Mouse (Mus musculus): ENCODE measurements around the gene Alkbh4.
A peak's percentile ranks its signal among the peaks of the same experiment; 100 is the strongest.
"Not testable (repeated sequence)": the region's sequence is repeated elsewhere in the genome, so short reads cannot be mapped to it uniquely, and the experiment has no call there.

The Alkbh4 gene

DNA sequence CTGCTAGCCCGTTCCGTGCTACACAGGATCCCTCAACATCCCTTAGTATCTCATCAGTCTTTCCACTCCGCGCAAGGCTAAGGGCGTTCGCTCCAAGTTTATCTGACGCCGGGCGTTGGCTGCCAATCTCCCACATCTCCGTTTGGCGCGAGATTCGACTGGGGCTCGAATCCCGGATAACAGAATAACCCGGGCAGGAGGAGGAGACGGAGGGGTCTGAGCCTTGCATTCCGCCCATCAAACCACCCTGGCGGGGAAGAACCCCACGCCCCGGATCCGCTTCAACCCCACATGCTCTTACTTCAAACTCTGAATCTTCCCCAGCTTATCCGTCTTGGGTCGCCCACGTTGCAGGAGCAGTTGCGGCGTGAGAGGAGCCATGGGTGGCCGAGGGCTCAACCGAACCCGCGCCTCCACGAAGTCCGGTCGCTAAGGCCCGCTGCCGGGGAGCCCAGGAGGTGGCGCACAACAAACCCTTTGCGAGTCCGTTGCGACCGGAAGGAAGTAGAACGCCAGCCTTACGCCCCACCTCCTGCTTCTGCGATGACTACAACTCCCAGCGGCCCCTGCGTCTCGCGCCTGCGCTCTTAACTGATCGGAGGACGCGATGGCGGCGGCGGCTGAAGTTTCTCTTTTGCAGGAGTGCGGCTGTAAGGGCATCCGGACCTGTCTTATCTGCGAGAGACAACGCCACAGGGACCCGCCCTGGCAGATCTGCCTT is at the start of gene Alkbh4, which contains the start of gene Lrwd1:
TSS of gene Alkbh4 (plus strand) at position 576 of the 721 bp plus-strand sequence.
TSS of gene Lrwd1 (minus strand) at position 504 of the 721 bp plus-strand sequence.
- DNase-seq (ENCODE audit: extremely low read depth, insufficient read length, low spot score) = peak; percentile 96

DNA sequence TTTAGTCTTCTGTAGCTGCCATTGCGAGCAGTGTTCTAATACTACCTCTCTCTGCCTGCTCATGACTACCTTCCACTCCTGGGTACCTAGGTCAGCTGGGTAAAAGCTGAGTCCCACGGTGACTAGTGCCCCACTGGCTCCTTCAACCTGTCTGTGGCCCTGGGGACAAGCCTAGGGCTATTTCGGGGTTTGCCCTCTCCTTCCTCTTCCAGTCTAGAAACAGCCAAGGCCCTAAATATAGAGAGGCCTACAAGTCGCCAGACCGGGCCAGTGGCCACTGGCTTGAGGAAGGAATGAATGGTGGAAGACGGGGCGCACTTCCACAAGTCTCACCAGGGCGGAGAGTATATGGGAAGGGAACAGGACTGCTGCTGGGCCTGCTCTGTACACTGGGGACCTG is 49.7 kb upstream of the Alkbh4 start:
- DNase-seq (ENCODE audit: extremely low read depth, insufficient read length, low spot score) = no peak

DNA sequence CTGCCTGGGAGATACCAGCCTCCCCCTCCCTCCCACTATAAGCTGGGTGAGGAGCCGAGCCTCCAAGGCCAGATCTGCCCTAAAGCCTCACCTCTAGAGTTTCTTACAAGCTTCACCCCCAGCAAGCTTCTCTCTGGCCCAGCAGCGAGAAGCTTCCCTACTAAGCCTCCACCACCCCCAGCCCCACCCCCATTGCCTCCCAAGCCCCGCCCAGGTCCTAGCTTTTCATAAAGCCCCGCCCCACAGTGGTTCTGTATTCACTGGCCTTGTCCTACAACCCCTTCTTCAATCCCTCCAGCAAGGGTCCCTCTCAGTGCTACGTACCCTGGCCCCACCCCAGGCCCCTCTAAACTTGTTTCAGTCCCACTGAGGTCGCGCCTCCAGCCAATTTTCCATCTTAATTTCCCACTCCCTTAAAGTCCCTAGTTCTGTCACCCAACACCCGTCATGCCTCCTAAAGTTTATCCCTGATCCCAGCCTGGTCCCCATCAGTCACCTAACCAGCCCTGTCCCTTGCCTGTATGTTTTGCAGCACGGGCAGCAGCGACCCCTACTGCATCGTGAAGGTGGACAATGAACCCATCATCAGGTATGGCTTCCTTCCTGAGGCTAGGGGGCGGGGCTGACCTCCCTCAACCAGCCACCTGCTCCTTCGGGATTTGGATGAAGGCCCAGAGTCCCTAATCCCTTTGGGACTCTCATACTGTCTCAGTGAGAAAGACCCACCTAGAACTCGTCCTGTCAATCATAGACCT is 46.9 kb upstream of the Alkbh4 start:
- no peak for DNase-seq (ENCODE audit: extremely low read depth, insufficient read length, low spot score)

DNA sequence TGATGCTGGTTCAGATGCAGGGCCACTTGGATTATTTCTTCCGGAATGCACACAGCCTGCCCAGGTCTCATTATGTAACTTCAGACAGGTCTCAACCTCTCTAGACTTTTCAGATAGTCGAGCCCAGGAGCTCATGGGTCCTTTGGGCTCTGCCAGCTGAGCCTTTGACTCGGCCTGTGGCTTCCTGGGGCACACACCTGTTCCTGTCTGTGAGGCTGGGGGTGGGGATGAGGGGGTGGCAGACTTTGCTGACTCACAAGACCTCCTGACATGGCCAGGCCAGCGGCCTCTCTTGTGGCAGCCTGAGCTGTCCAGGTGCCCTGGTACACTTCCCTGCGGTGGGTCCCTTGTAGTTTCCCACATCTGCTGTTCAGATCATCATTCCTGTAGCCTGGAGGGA is 44.0 kb upstream of the Alkbh4 start:
- DNase-seq (ENCODE audit: extremely low read depth, insufficient read length, low spot score) = no peak

DNA sequence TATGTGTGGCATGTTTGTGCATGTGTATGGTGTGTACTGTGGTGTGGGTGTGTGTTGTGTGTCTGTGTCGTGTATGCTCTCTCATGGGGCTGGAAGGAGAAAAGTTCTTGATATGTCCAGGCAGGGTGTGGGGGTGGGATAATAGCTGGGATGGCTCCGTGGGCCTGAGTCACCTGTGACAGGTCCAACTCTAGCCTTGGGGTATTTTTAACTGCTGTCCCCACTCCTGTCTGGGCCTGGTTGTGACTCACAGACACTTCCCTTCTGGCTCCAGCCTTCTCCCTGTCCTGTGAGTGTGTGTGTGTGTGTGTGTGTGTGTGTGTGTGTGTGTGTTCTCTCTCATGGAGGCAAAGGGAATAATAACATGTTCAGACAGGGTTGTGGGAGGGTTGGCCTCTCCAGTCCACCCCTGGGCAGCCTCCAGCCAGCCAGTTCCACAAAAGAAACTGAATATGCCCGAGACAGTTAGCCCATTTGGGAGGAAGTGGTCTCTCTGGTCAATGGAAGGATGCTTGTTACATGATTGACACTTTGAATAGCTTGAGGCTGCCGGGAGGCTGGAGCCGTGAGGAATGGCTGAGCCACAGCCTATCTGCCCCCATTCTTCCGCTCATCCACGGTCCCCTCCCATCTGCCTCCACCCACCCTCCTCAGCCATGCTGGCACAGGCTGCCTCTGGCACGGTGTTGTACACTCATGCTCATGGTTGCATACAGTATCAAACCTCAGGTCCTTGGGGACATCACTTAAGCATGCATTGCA is 41.5 kb upstream of the Alkbh4 start:
- peak; percentile 92 for DNase-seq (ENCODE audit: extremely low read depth, insufficient read length, low spot score)

DNA sequence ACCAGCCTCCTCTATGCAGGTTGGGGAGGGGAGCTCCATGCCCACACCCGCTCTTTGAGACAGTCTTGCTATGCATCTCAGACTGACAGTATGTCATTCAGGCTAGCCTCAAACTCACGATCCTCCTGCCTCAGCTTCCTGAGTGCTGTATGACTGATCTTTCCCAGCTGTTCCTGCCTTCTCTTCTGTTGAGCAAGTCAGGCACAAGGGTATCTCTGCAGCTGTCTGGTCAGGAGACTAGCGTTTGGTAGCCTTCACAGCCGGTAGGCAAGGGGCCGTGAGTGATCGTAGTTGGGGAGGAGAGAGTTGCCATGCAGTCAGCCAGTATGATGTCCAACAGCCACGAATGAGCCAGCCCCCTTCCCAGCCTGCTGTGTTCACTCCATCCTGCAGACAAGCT is 40.9 kb upstream of the Alkbh4 start:
- DNase-seq (ENCODE audit: extremely low read depth, insufficient read length, low spot score) = no peak

DNA sequence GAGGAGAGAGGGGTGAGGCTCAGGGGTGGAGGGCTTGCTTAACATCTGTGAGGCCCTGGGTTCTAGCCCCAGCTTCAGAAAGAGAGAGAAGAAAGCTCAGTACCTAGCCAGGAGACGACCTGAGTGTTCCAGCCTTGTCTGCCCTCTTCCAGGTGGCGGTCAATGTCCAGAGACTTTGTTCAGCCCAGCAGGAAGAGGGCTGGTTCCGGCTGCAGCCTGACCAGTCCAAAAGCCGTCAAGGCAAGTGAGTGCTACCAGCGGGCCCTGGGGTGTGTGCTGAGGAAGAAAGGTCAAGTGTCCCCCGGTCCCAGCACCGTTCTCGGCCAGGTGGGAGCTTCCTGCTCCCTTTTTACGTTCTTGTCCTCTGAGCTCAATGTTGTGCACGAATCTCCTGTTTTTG is 37.4 kb upstream of the Alkbh4 start:
- no peak for DNase-seq (ENCODE audit: extremely low read depth, insufficient read length, low spot score)

DNA sequence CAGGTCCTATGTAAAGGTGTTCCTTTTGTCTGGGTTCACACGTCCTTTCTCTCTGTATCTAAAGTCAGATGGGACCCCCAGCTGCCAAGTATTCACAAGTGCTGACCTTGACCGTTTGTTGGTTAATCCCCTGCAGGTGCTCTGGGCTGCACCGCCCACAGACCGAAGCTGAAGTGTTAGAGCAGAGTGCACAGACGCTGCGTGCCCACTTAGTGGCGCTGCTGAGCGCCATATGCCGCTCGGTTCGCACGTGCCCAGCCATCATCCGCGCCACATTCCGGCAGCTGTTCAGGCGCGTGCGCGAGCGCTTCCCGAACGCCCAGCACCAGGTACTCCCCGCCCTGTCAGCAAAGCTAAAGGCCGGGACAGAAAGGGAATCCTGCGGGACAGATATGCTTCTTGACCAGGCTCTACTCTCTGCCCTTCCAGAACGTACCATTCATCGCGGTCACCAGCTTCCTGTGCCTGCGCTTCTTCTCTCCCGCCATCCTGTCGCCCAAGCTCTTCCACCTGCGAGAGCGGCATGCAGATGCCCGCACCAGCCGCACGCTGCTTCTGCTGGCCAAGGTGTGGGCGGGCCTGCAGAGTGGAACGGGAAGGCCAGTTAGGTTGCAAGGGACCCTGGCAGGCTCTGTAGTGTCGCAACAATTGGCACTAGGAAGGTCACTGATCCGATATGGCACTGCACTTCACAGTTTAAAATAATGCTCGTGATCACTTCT is 33.7 kb upstream of the Alkbh4 start:
- no peak for DNase-seq (ENCODE audit: extremely low read depth, insufficient read length, low spot score)

DNA sequence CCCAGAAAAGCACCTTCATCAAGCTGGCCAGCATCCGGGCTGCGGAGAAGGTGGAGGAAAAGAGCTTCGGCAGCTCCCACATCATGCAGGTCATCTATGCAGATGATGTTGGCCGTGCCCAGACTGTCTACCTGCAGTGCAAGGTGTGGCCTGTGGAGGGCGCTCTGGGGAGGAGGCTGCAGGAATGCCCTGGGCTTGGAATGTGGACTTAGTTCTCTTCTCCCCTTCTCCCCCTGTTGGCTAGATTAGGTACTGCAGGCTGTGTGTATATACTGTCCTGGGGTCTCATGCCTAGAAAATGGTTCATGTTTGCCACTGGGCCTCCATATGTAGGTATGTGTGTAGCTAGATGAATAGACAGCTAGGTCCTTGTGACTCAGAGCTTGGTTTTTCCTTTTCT is 31.4 kb upstream of the Alkbh4 start:
- DNase-seq (ENCODE audit: extremely low read depth, insufficient read length, low spot score) = peak; percentile 44

DNA sequence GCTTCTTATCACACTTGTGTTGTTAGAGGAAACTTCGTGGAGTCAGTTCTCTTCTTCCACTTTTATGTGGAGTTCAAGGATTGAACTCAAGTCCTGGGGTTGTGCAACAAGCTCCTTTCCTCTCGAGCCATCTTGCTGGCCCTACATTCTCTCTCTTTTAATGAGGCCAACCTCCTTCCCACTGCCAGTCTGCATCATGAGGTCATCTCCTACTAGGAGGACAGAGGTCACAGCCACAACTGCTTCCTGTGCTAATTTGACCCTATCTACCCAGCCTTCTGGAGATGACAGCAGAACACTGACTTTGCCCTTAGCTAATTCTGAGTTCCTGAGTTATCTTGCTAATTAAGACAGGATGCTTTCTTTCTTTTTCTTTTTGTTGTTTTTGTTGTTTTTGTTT is 27.5 kb upstream of the Alkbh4 start:
- no peak for DNase-seq (ENCODE audit: extremely low read depth, insufficient read length, low spot score)

DNA sequence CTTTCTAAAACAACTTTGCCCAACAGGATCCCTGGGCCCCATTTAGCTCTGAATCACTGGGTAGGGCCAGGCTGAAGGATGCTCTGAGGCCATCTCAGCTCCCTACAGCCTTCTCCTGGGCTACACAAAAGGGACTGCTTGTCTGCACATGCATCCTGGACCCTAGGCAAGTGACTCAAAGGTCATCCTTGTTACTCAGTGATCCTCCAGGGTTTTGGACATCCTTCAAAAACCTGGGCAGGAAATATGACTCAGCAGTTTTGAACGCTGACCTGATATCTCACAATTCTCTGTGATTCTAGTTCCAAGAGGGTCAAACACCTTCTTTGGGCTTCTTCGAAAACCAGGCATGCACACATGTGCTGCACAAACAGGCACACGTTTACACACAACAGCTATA is 26.9 kb upstream of the Alkbh4 start:
- DNase-seq (ENCODE audit: extremely low read depth, insufficient read length, low spot score) = peak; percentile 48

DNA sequence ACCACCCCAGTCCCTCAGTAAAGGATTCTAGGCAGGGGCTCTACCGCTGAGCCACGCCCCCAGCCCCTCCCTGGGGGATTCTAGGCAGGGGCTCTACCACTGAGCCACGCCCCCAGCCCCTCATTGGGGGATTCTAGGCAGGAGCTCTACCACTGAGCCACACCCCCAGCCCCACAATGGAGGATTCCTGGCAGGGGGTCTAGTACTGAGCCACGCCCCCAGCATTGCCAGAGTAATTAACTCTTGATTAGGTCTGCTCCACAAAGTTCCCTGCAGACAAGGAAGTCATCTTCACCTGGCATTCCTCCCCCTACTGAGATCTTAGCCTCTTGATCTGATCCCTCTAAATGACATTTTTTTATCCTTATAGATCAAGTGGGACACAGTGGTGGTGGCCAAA is 22.4 kb upstream of the Alkbh4 start:
- DNase-seq (ENCODE audit: extremely low read depth, insufficient read length, low spot score) = not testable (repeated sequence)

DNA sequence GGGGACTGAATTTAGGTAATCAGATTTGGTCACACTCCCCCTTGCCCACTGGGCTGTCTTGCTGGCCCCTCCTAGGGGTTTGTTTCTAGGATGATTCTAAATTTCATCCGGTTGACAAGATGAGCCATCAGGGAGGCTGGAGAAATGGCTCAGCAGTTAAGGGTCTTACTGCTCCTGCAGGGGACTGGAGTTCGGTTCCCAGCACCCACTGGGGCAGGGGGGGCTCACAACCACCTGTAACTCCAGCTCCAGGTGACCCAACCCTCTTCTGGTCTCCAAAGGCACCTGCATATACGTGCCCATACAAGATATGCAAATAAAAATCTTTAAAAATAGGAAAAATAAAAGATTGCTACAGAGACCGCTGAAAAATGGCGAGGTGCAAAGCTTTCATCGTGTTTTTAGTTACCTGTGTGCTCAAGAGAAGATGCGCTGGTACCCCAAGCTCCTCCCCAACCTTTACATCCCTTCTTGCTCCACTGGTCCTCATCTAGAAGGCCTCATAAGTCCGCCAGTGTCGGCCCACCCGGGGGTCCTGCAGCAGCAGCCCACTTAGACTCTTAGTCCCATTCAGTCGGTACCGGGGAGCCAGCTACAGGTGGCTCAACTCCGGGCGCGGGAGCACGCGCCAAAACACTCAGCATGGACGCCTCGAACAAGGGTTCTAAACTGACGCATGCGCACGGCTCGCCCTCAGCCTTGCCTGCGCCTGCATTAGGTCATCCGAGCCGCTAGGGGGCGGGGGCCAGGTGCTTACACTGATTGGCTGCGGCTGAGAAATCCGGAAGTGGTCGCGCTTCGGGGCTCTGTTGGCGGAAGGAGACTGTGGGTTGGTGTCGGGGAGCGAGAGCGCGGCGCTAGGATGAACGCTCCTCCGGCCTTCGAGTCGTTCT is 19.8 kb upstream of the Alkbh4 start, which contains the start of gene Polr2j:
TSS of gene Polr2j (plus strand) at position 741 of the 893 bp plus-strand sequence.
- peak; percentile 95 for DNase-seq (ENCODE audit: extremely low read depth, insufficient read length, low spot score)

DNA sequence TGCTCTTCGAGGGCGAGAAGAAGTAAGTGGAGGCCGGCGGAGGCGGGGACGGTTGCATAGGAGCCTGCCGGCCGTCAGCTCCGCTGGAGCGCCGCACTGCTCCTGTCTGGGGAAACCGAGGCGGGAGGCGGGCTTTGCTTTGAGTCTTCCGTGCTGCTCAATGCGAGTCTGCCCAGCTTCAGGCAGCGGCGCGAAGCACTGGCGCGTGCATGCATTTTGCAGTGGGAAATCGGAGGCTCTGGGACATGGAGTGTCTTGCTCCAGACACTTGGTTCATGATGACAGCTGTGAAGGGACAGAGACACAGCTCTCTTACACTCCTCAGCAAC is 19.2 kb upstream of the Alkbh4 start:
- no peak for DNase-seq (ENCODE audit: extremely low read depth, insufficient read length, low spot score)

DNA sequence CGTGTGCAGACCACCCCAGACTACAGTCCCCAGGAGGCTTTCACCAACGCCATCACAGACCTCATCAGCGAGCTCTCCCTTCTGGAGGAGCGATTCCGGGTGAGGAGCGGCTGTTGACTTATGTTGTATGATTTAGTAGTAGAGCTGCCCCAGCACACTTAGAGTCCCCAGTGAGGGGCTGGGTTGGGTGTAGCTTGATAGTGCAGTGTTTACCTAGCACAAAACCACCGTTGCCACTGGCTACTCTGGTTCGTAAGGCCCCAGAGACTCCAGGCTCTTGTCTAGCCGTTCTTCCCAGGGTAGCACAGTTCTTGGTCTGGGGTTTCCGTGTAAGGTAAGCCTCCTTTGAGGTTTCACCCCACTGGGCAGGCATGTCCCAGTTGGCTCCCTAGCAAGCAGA is 13.8 kb upstream of the Alkbh4 start:
- DNase-seq (ENCODE audit: extremely low read depth, insufficient read length, low spot score) = no peak

DNA sequence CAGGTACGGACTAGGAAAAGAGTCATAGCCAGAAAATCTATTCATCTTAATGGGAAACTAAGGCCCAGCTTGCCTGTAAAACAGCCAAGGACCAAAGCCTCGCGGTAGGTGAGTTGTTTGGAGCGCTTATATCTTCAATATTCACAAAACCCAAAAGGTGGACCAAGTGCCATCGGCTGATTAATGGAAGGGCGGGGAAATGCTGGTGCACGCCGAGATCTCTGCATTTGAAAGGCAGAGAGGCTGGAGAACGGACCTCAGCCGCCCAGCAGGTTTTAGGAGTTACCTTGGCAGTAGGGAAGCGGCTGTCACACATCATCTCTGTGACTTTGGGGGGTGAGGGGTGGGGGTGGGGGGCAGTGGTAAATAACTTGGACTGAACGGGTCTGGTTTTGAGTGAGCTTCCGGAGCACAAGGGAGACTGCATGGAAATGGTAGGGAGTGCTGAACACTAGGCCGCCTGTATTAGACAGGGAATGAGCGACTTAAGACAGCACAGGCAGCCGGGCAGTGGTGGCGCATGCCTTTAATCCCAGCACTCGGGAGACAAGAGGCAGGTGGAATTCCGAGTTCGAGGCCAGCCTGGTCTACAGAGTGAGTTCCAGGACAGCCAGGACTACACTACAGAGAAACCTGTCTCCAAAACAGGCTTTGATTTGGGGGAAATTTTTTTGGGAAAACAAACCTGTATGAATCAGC is 495 bp downstream of the Alkbh4 start:
- DNase-seq (ENCODE audit: extremely low read depth, insufficient read length, low spot score) = peak; percentile 51

DNA sequence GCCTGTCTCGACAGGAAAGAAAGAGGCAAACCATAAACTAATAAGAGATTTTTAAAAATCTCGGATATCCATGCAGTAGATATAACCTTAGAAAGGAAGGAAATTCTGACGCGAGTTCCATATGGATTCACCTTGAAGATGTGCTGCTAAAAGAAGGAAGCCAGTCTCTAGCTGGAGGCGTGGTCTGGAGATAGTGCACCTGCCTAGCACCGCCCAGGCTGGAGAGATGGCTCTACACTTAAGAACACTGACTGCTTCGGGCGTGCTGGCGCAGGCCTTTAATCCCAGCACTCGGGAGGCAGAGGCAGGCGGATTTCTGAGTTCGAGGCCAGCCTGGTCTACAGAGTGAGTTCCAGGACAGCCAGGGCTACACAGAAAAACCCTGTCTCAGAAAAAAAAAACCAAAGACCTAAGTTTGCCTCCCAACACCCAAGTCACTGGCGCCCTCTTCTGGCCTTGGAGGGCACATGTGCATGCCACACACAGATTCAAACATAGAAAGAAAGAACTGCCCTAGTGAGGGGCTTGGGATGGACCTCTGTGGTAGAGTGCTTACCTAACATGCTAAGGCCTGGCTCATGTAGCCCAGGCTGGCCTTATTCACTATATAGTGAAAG is 1.8 kb downstream of the Alkbh4 start:
- peak; percentile 67 for DNase-seq (ENCODE audit: extremely low read depth, insufficient read length, low spot score)

DNA sequence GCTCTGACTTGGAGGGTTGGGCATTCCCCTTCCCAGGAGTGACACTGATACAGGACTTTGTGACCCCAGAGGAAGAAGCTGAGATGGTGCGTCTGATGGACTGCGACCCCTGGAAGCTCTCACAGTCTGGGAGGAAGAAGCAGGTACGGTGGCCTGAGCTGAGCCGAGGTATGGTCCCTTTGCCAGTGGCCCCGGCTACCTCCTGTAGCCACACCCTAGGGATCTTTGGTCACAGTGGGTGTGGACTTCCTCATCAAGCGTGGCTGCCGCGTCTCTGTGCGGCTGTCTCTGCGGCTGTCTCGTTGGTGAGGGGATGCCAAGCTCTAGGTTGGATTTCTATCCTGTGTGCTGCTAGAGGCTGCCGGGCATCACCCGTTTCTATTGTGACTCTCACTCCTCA is 3.4 kb downstream of the Alkbh4 start:
- no peak for DNase-seq (ENCODE audit: extremely low read depth, insufficient read length, low spot score)

DNA sequence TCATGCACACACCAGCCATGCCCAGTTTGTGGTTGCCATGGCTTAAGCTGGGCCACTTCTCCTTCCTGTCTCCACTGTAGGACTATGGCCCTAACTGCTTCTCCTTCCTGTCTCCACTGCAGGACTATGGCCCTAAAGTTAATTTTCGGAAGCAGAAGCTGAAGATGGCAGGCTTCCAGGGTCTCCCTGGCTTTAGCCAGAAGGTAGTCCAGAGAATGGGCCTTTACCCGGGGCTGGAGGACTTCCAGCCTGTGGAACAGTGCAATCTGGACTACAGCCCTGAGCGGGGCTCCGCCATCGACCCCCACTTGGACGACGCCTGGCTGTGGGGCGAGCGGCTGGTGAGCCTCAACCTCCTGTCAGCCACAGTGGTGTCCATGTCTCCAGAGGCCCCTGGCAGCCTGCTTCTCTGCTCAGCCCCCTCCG is 4.1 kb downstream of the Alkbh4 start:
- DNase-seq (ENCODE audit: extremely low read depth, insufficient read length, low spot score) = no peak

Measured in 3134 (cell line).